Mouse (Mus musculus) bone marrow, adult 2 months (tissue): ENCODE results near the gene Gopc.

ENCODE experiments used
- CTCF ChIP-seq: fragments of 200-500 bp; IDR thresholded peaks from 2 replicates; pipeline ENCODE4 v1.5.1; 2011; ENCODE audit warnings: low read length, control low read depth; ENCODE audit not compliant: control insufficient read depth, insufficient read depth
- POLR2A ChIP-seq: fragments of 200-500 bp; IDR thresholded peaks from 2 replicates; pipeline ENCODE4 v1.6.1; 2011; ENCODE audit warnings: low read depth, mild to moderate bottlenecking, control low read depth, low read length, borderline replicate concordance; ENCODE audit not compliant: control insufficient read depth

GRCm38 (mm10) chr10:52373834-52374233 is 8.1 kb downstream of the Gopc start:
- TF ChIP-seq POLR2A (no peak), CTCF (no peak)
